Mouse (Mus musculus) kidney, postnatal 0 days (tissue): Measurements from ENCODE around the gene Dcx. TPM values are rescaled to one million over a fixed set of nuclear protein-coding genes. Genes with fewer than 3 reads are reported as not detected.
A peak's percentile ranks its signal among the peaks of the same experiment; 100 is the strongest.

Experiments used
- ATAC-seq: fragments of 200-750 bp; cut with Nextera tagmentation; replicated peaks from 2 replicates; pipeline ENCODE4 v1.8.0; 2017; ENCODE audit warnings: low read depth, moderate number of reproducible peaks, moderate TSS enrichment, moderate library complexity; ENCODE audit not compliant: low FRiP score
- DNase-seq: peaks from one replicate; pipeline ENCODE4 v3.0.0-alpha.2; 2016; ENCODE audit warnings: low spot score
- H3K27ac ChIP-seq: fragments of 300-500 bp; sonication (generic); 2 replicates; pipeline ENCODE4 v1.5.1; 2014; ENCODE audit warnings: mild to moderate bottlenecking
- H3K27me3 ChIP-seq: fragments of 300-500 bp; sonication (generic); 2 replicates; pipeline ENCODE4 v1.6.1; 2014; ENCODE audit warnings: low read length, mixed read lengths; ENCODE audit not compliant: insufficient read depth
- H3K36me3 ChIP-seq: fragments of 300-500 bp; sonication (generic); 2 replicates; pipeline ENCODE4 v1.6.1; 2014; ENCODE audit warnings: low read length, mixed read lengths; ENCODE audit not compliant: insufficient read depth
- H3K4me1 ChIP-seq: fragments of 300-500 bp; sonication (generic); replicated peaks from 2 replicates; pipeline ENCODE4 v1.6.1; 2014; ENCODE audit warnings: antibody characterized with exemption, low read length, mixed read lengths; ENCODE audit not compliant: insufficient read depth
- H3K4me2 ChIP-seq: fragments of 300-500 bp; sonication (generic); 2 replicates; pipeline ENCODE4 v1.6.1; 2014; ENCODE audit warnings: mild to moderate bottlenecking, low read length, moderate library complexity, mixed read lengths
- H3K4me3 ChIP-seq: fragments of 300-500 bp; sonication (generic); replicated peaks from 2 replicates; pipeline ENCODE4 v1.5.1; 2014; ENCODE audit warnings: low read depth, low read length
- H3K9ac ChIP-seq: fragments of 300-500 bp; sonication (generic); 2 replicates; pipeline ENCODE4 v1.6.1; 2014; ENCODE audit warnings: low read depth, low read length
- H3K9me3 ChIP-seq: fragments of 300-500 bp; sonication (generic); replicated peaks from 2 replicates; pipeline ENCODE4 v1.6.1; 2016; ENCODE audit warnings: low read length, inconsistent platforms, mixed read lengths
- CTCF ChIP-seq: IDR thresholded peaks from 2 replicates; pipeline ENCODE4 v1.5.1; 2016; ENCODE audit warnings: antibody characterized with exemption, low read depth, mild to moderate bottlenecking, moderate library complexity
- WGBS: fragments of 180-500 bp; shearing (Covaris S2); extraction: QIAGEN DNeasy Blood & Tissue Kit; methylation state at CpG from one replicate; pipeline ENCODE4 v1.1.7; 2014; 5-methylcytosine and 5-hydroxymethylcytosine counted together
- polyA plus RNA-seq: library from polyadenylated mRNA; unstranded; fragments of >200 nt; fragmentation: Nextera tagmentation; extraction: Ambion mirVana; gene quantifications from 2 replicates; pipeline ENCODE4 v1.2.1, GENCODE M21; 2015

Dcx gene
- polyA plus RNA-seq, 1 experiment from 2014 or later = 2.0 TPM

DNA sequence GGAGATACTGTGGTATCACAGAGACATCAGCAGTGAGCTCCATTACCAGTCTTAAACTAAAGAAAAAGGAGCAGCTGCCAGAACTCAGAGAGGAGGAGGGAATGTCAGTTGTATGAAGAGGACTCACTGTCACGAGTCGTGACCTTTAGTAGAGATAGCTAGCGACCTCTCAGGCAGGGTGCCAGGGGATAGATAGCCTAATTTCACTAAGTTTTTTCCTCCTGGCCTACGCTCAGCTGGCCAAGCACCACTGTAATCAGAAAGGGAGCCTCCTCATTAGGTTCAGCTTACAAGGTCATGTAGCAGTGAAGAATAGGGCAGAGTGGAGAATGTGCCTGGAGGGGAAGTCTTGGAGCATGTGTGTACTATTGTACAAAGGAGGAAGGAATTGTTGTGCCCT lies 47.3 kb downstream of the Dcx start:
- DNase-seq (peak; percentile 40), ATAC-seq (no peak)
- 52% methylated on average over 4 of the region's 4 CpGs for WGBS
- H3K9me3 ChIP-seq = no peaks in the 10 kb centered on the region
- no peaks in the 10 kb centered on the region for H3K36me3 ChIP-seq
- H3K27ac ChIP-seq = no peak overlapping the region
- H3K4me3 ChIP-seq = no peak overlapping the region
- TF ChIP-seq CTCF = no peak
- no peaks in the 10 kb centered on the region for H3K4me1 ChIP-seq
- no peak overlapping the region for H3K4me2 ChIP-seq
- no peaks in the 10 kb centered on the region for H3K27me3 ChIP-seq
- H3K9ac ChIP-seq = no peak overlapping the region

DNA sequence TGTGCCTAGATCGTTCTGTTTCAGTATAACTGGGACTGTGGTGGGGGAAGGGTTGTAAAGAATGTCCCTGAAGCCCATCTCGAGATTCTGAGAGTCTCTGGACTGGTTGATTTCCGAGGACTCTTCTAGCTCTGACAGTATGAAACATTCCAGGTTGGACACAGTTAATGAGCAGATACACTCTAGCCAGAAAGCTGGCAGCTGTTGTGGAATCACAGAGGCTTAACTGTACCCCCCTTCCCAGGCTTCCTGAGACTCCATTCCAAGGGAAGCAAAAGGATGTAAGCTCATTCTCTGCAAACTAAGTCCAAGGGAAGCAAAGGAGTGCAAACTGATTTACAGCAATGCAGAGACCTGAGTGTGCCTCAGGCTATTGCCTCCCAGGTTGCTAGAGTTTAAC lies 48.2 kb downstream of the Dcx start:
- H3K4me2 ChIP-seq = no peak overlapping the region
- H3K9me3 ChIP-seq = no peaks in the 10 kb centered on the region
- DNase-seq = peak; percentile 50
- H3K4me1 ChIP-seq = no peaks in the 10 kb centered on the region
- H3K36me3 ChIP-seq = no peaks in the 10 kb centered on the region
- WGBS = 21% methylated on average over 3 of the region's 3 CpGs
- no peaks in the 10 kb centered on the region for H3K27me3 ChIP-seq
- no peak overlapping the region for H3K9ac ChIP-seq
- no peak overlapping the region for H3K4me3 ChIP-seq
- no peak overlapping the region for H3K27ac ChIP-seq
- no peak for ATAC-seq
- no peak for TF ChIP-seq CTCF

DNA sequence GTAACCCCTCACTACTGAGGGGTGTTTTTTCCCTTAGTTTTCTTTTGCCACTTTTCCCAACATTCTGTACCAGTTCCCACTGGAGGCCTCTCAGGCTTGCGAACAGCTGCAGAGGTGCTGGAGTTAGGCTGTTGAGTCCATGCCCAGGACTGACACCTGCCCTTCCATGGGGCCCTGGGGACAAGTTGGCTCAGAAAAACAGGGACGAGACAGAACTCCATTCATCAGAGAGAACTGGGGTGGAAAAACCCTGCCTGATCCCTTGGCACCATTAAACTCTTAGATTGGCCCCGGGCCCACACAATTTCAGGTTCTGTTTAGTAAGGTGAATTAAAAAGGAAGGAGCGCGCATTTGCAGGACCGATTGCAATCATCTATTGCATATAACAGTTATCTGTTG lies 48.8 kb downstream of the Dcx start:
- DNase-seq (no peak), ATAC-seq (no peak)
- Histone ChIP-seq H3K4me2 (no peak overlapping the region), H3K27me3 (no peaks in the 10 kb centered on the region), H3K36me3 (no peaks in the 10 kb centered on the region), H3K9ac (no peak overlapping the region), H3K4me1 (no peaks in the 10 kb centered on the region), H3K4me3 (no peak overlapping the region), H3K9me3 (no peaks in the 10 kb centered on the region), H3K27ac (no peak overlapping the region)
- TF ChIP-seq CTCF = no peak
- 70% methylated on average over 6 of the region's 6 CpGs for WGBS

GRCm38 (mm10) chrX:143881806-143882468 lies 51.2 kb downstream of the Dcx start:
- Histone ChIP-seq H3K4me2 (no peak overlapping the region), H3K9me3 (no peaks in the 10 kb centered on the region), H3K4me1 (no peaks in the 10 kb centered on the region), H3K36me3 (no peaks in the 10 kb centered on the region), H3K27me3 (no peaks in the 10 kb centered on the region), H3K27ac (no peak overlapping the region), H3K9ac (no peak overlapping the region), H3K4me3 (no peak overlapping the region)
- no peak for ATAC-seq
- no peak for TF ChIP-seq CTCF
- WGBS = 65% methylated on average over 4 of the region's 4 CpGs
- DNase-seq = no peak

- H3K9ac ChIP-seq = no peak overlapping the region
- H3K36me3 ChIP-seq = no peaks in the 10 kb centered on the region
- H3K27me3 ChIP-seq = no peaks in the 10 kb centered on the region
- WGBS = 88% methylated on average over 3 of the region's 3 CpGs
- no peak for ATAC-seq
- no peak overlapping the region for H3K4me3 ChIP-seq
- H3K4me1 ChIP-seq = no peaks in the 10 kb centered on the region
- H3K9me3 ChIP-seq = no peaks in the 10 kb centered on the region
- no peak overlapping the region for H3K27ac ChIP-seq
- DNase-seq = no peak
- no peak overlapping the region for H3K4me2 ChIP-seq
- TF ChIP-seq CTCF = no peak
Measured at GRCm38 (mm10) chrX:143879631-143880030, 53.5 kb downstream of the Dcx start.

GRCm38 (mm10) chrX:143867129-143867664 lies 65.9 kb downstream of the Dcx start:
- Histone ChIP-seq H3K36me3 (no peaks in the 10 kb centered on the region), H3K27ac (no peak overlapping the region), H3K9me3 (no peaks in the 10 kb centered on the region), H3K4me1 (no peaks in the 10 kb centered on the region), H3K9ac (no peak overlapping the region), H3K4me2 (no peak overlapping the region), H3K27me3 (0 out of 2 replicates have a peak, but pooled peaks cover 3% of the 10 kb centered on the region), H3K4me3 (no peak overlapping the region)
- no peak for ATAC-seq
- no peak for DNase-seq
- no peak for TF ChIP-seq CTCF
- WGBS = 74% methylated on average over 5 of the region's 5 CpGs

- Histone ChIP-seq H3K9ac (no peak overlapping the region), H3K4me3 (no peak overlapping the region), H3K4me1 (no peaks in the 10 kb centered on the region), H3K27ac (no peak overlapping the region), H3K4me2 (no peak overlapping the region), H3K36me3 (no peaks in the 10 kb centered on the region), H3K27me3 (0 out of 2 replicates have a peak, but pooled peaks cover 3% of the 10 kb centered on the region), H3K9me3 (no peaks in the 10 kb centered on the region)
- TF ChIP-seq CTCF = no peak
- WGBS = 42% methylated on average over 3 of the region's 3 CpGs
- DNase-seq (peak; percentile 47), ATAC-seq (no peak)
Measured at GRCm38 (mm10) chrX:143851351-143851750, 81.8 kb downstream of the Dcx start.
